Mouse (Mus musculus) kidney, embryonic 14.5 days (tissue): ENCODE results near the gene Aldh1a2. TPM values are rescaled to one million over a fixed set of nuclear protein-coding genes. Genes with fewer than 3 reads are reported as not detected.

Source experiments
- ATAC-seq: fragments of 200-750 bp; cut with Nextera tagmentation; 2 replicates; pipeline ENCODE4 v1.8.0; 2017; ENCODE audit warnings: moderate number of reproducible peaks, mild to moderate bottlenecking, moderate TSS enrichment, moderate library complexity; ENCODE audit not compliant: low FRiP score, low TSS enrichment
- H3K27ac ChIP-seq: fragments of 300-500 bp; sonication (generic); 2 replicates; pipeline ENCODE4 v1.5.1; 2014; ENCODE audit warnings: low read depth, mild to moderate bottlenecking, low read length, moderate library complexity, mixed read lengths
- H3K27me3 ChIP-seq: fragments of 300-500 bp; sonication (generic); 2 replicates; pipeline ENCODE4 v1.6.1; 2014; ENCODE audit warnings: mild to moderate bottlenecking, low read length; ENCODE audit not compliant: control insufficient read depth, insufficient read depth
- H3K36me3 ChIP-seq: fragments of 300-500 bp; sonication (generic); 2 replicates; pipeline ENCODE4 v1.6.1; 2014; ENCODE audit warnings: low read length, mixed read lengths; ENCODE audit not compliant: control insufficient read depth, insufficient read depth
- H3K4me1 ChIP-seq: fragments of 300-500 bp; sonication (generic); 2 replicates; pipeline ENCODE4 v1.6.1; 2014; ENCODE audit warnings: low read length, mixed read lengths; ENCODE audit not compliant: control insufficient read depth, insufficient read depth
- H3K4me2 ChIP-seq: fragments of 300-500 bp; sonication (generic); replicated peaks from 2 replicates; pipeline ENCODE4 v1.6.1; 2014; ENCODE audit warnings: low read depth, mild to moderate bottlenecking, low read length
- H3K4me3 ChIP-seq: fragments of 300-500 bp; sonication (generic); 2 replicates; pipeline ENCODE4 v1.5.1; 2014; ENCODE audit warnings: mild to moderate bottlenecking, low read length
- H3K9ac ChIP-seq: fragments of 300-500 bp; sonication (generic); 2 replicates; pipeline ENCODE4 v1.6.1; 2014; ENCODE audit warnings: low read depth, mild to moderate bottlenecking, low read length, moderate library complexity
- H3K9me3 ChIP-seq: fragments of 300-500 bp; sonication (generic); 2 replicates; pipeline ENCODE4 v1.6.1; 2016; ENCODE audit warnings: low read length; ENCODE audit not compliant: control insufficient read depth
- WGBS: fragments of 180-500 bp; shearing (Covaris S2); extraction: QIAGEN DNeasy Blood & Tissue Kit; methylation state at CpG from one replicate; pipeline ENCODE4 v1.1.7; 2014; 5-methylcytosine and 5-hydroxymethylcytosine counted together
- polyA plus RNA-seq: library from polyadenylated mRNA; unstranded; fragments of >200 nt; fragmentation: Nextera tagmentation; extraction: Ambion mirVana; gene quantifications from 2 replicates; pipeline ENCODE4 v1.2.1, GENCODE M21; 2014

Aldh1a2 gene
- polyA plus RNA-seq, 1 experiment from 2014 or later: 400 TPM

DNA sequence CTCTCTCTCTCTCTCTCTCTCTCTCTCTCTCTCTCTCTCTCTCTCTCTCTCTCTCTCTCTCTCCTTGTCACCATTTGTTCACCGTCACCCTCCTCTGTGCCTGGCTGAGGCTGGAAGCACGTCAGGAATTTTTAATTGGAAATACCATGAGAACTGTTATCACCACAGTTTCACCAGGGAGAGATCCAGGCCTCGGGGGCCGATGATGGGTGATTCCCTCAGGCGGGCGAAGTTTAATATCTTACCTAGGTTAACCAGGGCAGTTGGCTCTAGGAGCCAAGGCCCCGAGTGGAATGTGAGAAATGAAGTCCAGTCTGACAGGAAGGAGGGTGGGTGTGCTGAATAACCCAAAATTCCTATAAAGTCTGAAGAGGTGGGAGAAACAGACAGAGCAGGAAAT lies 105.8 kb downstream of the Aldh1a2 start:
- Histone ChIP-seq H3K4me1 (peaks cover 20% of the 10 kb centered on the region), H3K4me3 (no peak overlapping the region), H3K27me3 (no peaks in the 10 kb centered on the region), H3K36me3 (no peaks in the 10 kb centered on the region), H3K9me3 (no peaks in the 10 kb centered on the region), H3K27ac (peak overlapping the region; percentile 63; the same call in 1 of the 2 replicates), H3K9ac (no peak overlapping the region), H3K4me2 (no peak overlapping the region)
- peak; percentile 47; the same call in 1 of the 2 replicates for ATAC-seq
- 50% methylated on average over 7 of the region's 7 CpGs for WGBS

DNA sequence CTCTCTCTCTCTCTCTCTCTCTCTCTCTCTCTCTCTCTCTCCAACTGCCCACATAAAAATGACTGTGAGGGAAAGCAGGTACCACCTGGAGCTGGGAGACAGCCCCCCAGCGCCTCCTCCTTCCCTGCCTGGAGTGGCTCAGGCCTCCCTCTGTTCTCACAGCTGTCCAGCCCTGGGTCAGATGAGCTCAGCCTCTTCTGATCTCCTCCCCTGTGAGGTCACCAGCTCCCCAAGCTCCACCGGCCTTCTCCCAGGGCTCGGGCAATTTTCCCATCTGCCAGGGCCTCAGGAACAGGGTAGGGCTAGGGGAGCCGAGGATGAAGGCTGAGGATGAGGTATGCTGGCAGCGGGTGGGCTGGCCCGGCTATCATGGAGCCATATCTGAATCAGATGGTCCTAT lies 106.3 kb downstream of the Aldh1a2 start:
- ATAC-seq: peak; percentile 41
- Histone ChIP-seq H3K4me2 (no peak overlapping the region), H3K4me1 (peaks cover 21% of the 10 kb centered on the region)

DNA sequence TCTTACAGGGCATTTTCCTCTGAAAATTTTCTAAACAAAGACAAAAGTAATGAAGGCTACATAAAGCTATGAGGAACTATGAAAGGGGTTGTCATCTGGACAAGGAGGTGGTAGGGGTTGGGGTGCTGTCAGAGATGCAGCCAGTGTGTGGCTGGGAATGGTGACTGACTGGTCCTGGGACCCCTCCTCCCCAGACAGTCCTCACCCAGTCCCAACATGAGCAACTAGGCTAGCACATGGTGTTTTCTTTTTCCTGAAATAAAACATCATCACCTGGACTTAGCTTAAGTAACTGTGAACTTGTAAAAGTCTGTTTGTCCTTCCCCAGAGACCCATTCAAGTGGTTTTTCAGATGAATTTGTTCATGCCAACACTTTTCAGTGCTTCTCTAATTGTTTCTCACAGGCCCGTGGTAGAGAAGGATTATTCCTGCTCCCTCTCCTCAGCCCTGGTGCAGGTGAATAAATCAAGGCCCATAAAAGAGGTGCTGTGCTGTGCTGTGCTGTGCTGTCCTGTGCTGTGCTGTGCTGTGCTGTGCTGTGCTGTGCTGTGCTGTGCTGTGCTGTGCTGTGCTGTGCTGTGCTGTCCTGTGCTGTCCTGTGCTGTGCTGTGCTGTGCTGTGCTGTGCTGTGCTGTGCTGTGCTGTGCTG lies 107.8 kb downstream of the Aldh1a2 start:
- H3K4me3 ChIP-seq: no peak overlapping the region
- no peaks in the 10 kb centered on the region for H3K27me3 ChIP-seq
- H3K27ac ChIP-seq: no peak overlapping the region
- H3K36me3 ChIP-seq: no peaks in the 10 kb centered on the region
- H3K4me1 ChIP-seq: peaks cover 19% of the 10 kb centered on the region
- ATAC-seq: no peak
- H3K9me3 ChIP-seq: no peaks in the 10 kb centered on the region
- H3K4me2 ChIP-seq: no peak overlapping the region
- H3K9ac ChIP-seq: no peak overlapping the region
- 32% methylated on average over 1 of the region's 1 CpGs for WGBS

More for the DNA sequence above, 106.3 kb downstream of the Aldh1a2 start:
- Histone ChIP-seq H3K27ac (peak overlapping the region; percentile 63), H3K27me3 (no peaks in the 10 kb centered on the region), H3K9ac (no peak overlapping the region), H3K4me3 (no peak overlapping the region), H3K36me3 (no peaks in the 10 kb centered on the region), H3K9me3 (no peaks in the 10 kb centered on the region)
- WGBS: 50% methylated on average over 6 of the region's 6 CpGs

DNA sequence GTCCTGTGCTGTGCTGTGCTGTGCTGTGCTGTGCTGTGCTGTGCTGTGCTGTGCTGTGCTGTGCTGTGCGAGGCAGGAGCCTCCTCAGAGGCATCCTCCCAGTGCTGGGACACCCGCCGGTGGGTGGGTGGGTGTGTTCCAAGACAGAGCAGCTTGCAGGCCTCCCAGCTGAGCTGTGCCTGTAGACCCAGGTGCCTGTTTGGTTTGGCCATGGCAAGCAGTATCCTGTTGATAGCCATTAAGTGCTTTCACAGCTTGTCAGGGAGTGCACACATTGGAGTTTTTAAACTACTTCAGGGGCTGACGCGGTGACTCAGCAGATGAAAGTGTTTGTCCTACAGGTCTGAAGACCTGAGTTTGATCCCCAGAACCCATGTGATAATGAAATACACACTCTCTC lies 108.5 kb downstream of the Aldh1a2 start:
- Histone ChIP-seq H3K4me1 (peaks cover 19% of the 10 kb centered on the region), H3K27me3 (no peaks in the 10 kb centered on the region), H3K4me2 (no peak overlapping the region), H3K9me3 (no peaks in the 10 kb centered on the region), H3K9ac (no peak overlapping the region), H3K4me3 (no peak overlapping the region), H3K36me3 (no peaks in the 10 kb centered on the region), H3K27ac (no peak overlapping the region)
- ATAC-seq: no peak
- 69% methylated on average over 5 of the region's 5 CpGs for WGBS

DNA sequence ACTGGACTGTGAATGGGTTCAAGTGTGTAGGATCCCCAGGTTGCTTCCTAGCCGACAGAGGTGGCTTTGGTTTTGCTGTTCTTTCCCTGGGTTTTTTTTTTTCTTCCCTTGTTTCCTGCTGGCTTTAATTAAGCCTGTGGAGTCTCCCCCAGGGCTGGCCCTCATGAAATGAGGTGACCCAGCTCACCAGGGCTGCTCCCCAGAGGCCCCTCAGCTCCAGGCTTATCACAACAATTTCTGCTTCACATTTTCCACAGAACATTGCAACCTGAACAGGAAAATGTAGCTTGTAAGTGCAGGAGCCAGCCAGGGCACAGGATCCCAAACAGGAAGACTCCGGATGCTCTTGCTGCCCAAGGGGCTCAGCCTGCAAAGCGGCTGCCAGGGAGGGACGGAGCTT lies 110.7 kb downstream of the Aldh1a2 start:
- Histone ChIP-seq H3K36me3 (no peaks in the 10 kb centered on the region), H3K27ac (no peak overlapping the region), H3K4me1 (peaks cover 19% of the 10 kb centered on the region), H3K27me3 (no peaks in the 10 kb centered on the region), H3K9ac (no peak overlapping the region), H3K9me3 (no peaks in the 10 kb centered on the region), H3K4me2 (no peak overlapping the region), H3K4me3 (no peak overlapping the region)
- ATAC-seq: no peak
- WGBS: 50% methylated on average over 4 of the region's 4 CpGs

DNA sequence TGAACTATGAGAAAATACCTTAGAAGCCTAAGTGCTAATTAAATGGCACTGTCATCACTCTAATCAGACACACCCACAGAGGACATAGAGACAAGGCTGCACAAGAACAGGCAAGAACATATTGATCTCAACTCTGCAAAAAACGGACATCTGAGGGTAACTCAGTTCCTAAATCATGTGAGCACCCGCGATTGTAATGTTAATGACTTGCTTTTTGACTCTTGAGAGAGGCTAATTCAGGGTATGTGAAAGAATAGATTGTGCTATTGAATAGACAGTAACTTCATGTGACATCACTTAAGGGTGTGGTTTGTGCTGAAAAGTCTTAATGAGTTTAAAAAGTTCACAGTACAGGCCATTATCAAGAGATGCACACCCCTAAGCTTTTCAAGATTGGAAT lies 116.1 kb downstream of the Aldh1a2 start:
- H3K4me1 ChIP-seq: no peaks in the 10 kb centered on the region
- ATAC-seq: no peak

DNA sequence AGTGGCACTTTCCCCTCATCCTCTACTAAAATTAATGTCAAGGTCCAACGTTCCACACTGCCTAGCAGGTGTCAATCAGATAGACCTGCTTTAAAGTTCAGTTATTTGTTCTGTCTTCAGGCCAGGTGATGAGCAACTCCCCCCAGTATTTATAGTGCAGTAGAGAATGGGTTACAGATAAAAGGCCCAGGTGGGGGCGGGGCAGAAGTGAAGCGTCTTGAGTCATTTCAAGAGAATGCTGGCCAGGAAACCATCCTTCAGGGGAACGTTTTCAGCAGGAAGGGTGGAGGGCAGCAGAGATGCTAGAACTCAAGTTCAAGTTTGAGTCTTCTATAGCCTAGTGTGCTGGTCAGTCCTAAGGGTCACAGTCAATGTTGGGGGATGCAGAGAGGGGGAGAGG lies 121.1 kb downstream of the Aldh1a2 start:
- Histone ChIP-seq H3K4me1 (no peaks in the 10 kb centered on the region), H3K36me3 (no peaks in the 10 kb centered on the region), H3K27me3 (no peaks in the 10 kb centered on the region), H3K9ac (no peak overlapping the region), H3K27ac (no peak overlapping the region), H3K4me3 (no peak overlapping the region), H3K9me3 (no peaks in the 10 kb centered on the region), H3K4me2 (no peak overlapping the region)
- 48% methylated on average over 4 of the region's 4 CpGs for WGBS
- no peak for ATAC-seq

More for the DNA sequence above, 116.1 kb downstream of the Aldh1a2 start:
- no peak overlapping the region for H3K4me2 ChIP-seq
- H3K36me3 ChIP-seq: no peaks in the 10 kb centered on the region
- H3K9ac ChIP-seq: no peak overlapping the region
- no peak overlapping the region for H3K4me3 ChIP-seq
- H3K27ac ChIP-seq: no peak overlapping the region
- H3K27me3 ChIP-seq: no peaks in the 10 kb centered on the region
- no peaks in the 10 kb centered on the region for H3K9me3 ChIP-seq
- WGBS: 72% methylated on average over 3 of the region's 3 CpGs

DNA sequence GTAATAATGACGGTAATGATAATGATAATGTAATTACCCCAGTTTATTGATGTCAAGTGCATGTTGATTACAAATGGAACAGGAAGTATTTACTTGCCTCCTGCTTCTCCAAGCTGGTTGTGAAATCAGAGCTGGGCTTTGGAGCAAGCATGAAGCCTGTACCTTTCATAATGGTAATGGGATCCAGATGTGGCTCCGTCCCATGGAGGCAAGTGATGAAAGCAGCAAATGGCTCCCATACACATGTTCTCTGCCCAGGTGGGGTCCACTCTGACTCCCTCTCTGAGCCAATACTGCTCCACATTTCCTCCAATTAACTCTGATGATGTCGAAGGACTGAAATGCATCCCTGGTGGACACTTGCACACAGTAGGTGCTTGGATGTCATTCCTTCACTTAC lies 121.8 kb downstream of the Aldh1a2 start:
- Histone ChIP-seq H3K36me3 (no peaks in the 10 kb centered on the region), H3K9ac (no peak overlapping the region), H3K4me2 (no peak overlapping the region), H3K27ac (no peak overlapping the region), H3K4me3 (no peak overlapping the region), H3K9me3 (no peaks in the 10 kb centered on the region), H3K27me3 (no peaks in the 10 kb centered on the region), H3K4me1 (no peaks in the 10 kb centered on the region)
- ATAC-seq: no peak
- 84% methylated on average over 3 of the region's 3 CpGs for WGBS

DNA sequence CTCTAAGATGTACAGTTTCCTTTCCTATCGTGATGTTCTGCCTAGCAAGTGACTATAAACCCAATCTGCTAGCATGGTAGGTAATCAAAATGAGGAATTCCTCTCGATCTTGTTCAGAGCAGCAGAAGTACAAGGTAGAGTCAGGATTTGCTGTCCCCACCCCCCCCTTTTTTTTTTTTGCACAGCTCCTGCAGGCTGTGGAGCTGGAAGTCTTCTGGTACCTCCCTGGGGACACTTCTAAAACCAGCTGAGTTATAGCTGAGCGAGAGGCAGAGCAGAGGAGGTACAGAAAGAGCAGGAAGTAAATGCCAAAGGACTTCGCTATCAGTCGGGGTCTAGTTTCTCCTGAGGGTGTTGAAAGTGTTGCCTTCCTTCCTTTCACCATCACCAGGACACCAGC lies 124.5 kb downstream of the Aldh1a2 start:
- Histone ChIP-seq H3K36me3 (no peaks in the 10 kb centered on the region), H3K4me2 (no peak overlapping the region), H3K4me1 (no peaks in the 10 kb centered on the region), H3K9ac (no peak overlapping the region), H3K4me3 (no peak overlapping the region), H3K27ac (no peak overlapping the region), H3K27me3 (no peaks in the 10 kb centered on the region), H3K9me3 (no peaks in the 10 kb centered on the region)
- WGBS: 41% methylated on average over 5 of the region's 5 CpGs
- no peak for ATAC-seq
